Mouse (Mus musculus) G1E (cell line): ENCODE results near the gene Stk24.

Experiments
- CTCF ChIP-seq: IDR thresholded peaks from 2 replicates; pipeline ENCODE4 v1.5.1; 2012; ENCODE audit warnings: low read depth, low read length, inconsistent platforms, mixed read lengths
- GATA1 ChIP-seq: IDR thresholded peaks from 2 replicates; pipeline ENCODE4 v1.6.1; 2012; ENCODE audit warnings: borderline replicate concordance, low read length, inconsistent platforms, mixed read lengths
- GATA2 ChIP-seq: IDR thresholded peaks from 2 replicates; pipeline ENCODE4 v1.6.1; 2012; ENCODE audit warnings: low read depth, low read length, inconsistent platforms, borderline replicate concordance

DNA sequence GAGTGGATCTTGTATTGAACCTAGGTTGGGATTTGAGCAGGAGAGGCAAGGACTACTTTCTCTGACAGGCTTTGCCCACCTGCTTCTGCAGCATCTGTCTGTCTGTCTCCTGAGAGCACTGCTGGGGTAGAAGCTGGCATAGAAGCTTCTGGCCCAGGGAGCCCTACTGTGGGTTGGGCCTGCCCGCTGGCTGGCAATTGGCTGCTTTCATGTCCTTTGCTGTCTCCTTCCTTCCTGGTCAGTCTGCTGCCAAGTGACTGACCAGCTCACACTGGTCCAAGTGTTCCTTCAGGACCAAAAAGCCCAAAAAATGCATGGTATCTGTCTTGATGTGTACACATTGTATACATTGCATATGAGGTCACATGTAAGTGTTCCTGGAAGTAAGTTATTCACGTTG is 115.9 kb downstream of the Stk24 start:
- TF ChIP-seq CTCF (no peak), GATA2 (no peak), GATA1 (no peak)
